Mouse (Mus musculus): Measurements from ENCODE around the gene Rxfp3.

DNA sequence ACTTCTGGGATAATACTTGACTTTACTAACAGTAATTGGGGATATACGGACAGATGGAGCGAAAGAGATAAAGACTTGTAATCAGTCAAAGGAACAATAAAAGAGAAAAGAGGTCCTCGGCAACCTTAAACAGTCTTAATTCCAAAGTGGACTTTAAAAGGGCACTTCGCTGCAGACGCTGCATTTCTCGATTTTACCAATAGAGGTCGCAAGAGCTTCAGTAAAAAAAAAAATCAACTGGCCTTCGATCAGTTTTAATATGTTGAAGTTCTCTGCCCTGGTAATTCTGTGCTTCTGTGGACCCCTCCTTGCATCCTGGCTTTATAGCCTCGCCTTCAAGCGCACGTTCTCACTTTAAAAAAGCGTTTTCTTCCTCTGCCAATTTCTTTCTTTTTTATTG lies 685 bp upstream of the Rxfp3 start:
- TF ChIP-seq EP300 (IDR thresholded peaks at IDR 0.05; ENCODE audit: insufficient read depth, low read depth, low read length) (no peak), CTCF (IDR thresholded peaks at IDR 0.05) (no peak; the same call in 1 of the 2 replicates), POLR2A (IDR thresholded peaks at IDR 0.05; ENCODE audit: insufficient read depth, low read depth, low read length) (no peak)
